Mouse (Mus musculus): ENCODE data around the gene Acadl. TPM values are rescaled to one million over a fixed set of nuclear protein-coding genes. Genes with fewer than 3 reads are reported as not detected.
A peak's percentile ranks its signal among the peaks of the same experiment; 100 is the strongest.

Gene Acadl
- polyA plus RNA-seq, 1 experiment from 2014 or later: 217 TPM

- ATAC-seq (no peak), DNase-seq (ENCODE audit: low spot score) (no peak)
- H3K36me3 ChIP-seq (ENCODE audit: insufficient read depth, low read length): peaks cover 13% of the 10 kb centered on the region
- H3K4me2 ChIP-seq (replicated peaks; ENCODE audit: low read depth, low read length): no peak overlapping the region
- H3K9me3 ChIP-seq (ENCODE audit: low read length): no peaks in the 10 kb centered on the region
- 48% methylated on average over 3 of the region's 3 CpGs for WGBS
- no peak overlapping the region for H3K9ac ChIP-seq (replicated peaks; ENCODE audit: low read depth)
- no peak for TF ChIP-seq EP300 (IDR thresholded peaks at IDR 0.05)
- TF ChIP-seq CTCF (IDR thresholded peaks at IDR 0.05): no peak
- no peak overlapping the region for H3K27ac ChIP-seq (ENCODE audit: low read length)
- H3K4me1 ChIP-seq (ENCODE audit: insufficient read depth, low read depth, low read length): no peaks in the 10 kb centered on the region; the same call in 1 of the 2 replicates
- H3K27me3 ChIP-seq (replicated peaks; ENCODE audit: insufficient read depth, low read length): no peaks in the 10 kb centered on the region
- H3K4me3 ChIP-seq (ENCODE audit: low read depth, low read length): no peak overlapping the region
Observed at GRCm38 (mm10) chr1:66837207-66837606, 25.9 kb downstream of the Acadl start.

- H3K4me2 ChIP-seq (replicated peaks; ENCODE audit: low read depth, low read length): no peak overlapping the region
- H3K9ac ChIP-seq (replicated peaks; ENCODE audit: low read depth): no peak overlapping the region
- peaks cover 4% of the 10 kb centered on the region; the same call in 1 of the 2 replicates for H3K36me3 ChIP-seq (ENCODE audit: insufficient read depth, low read length)
- H3K27me3 ChIP-seq (replicated peaks; ENCODE audit: insufficient read depth, low read length): no peaks in the 10 kb centered on the region
- H3K27ac ChIP-seq (ENCODE audit: low read length): peak overlapping the region; percentile 20; the same call in 1 of the 2 replicates
- no peaks in the 10 kb centered on the region for H3K4me1 ChIP-seq (ENCODE audit: insufficient read depth, low read depth, low read length)
- H3K4me3 ChIP-seq (ENCODE audit: low read depth, low read length): no peak overlapping the region
- WGBS: 55% methylated on average over 7 of the region's 7 CpGs
- ATAC-seq (peak; percentile 28; the same call in 1 of the 2 replicates), DNase-seq (ENCODE audit: low spot score) (peak; percentile 48)
- H3K9me3 ChIP-seq (ENCODE audit: low read length): no peaks in the 10 kb centered on the region
- TF ChIP-seq CTCF (IDR thresholded peaks at IDR 0.05) (no peak), EP300 (IDR thresholded peaks at IDR 0.05) (no peak)
Observed at GRCm38 (mm10) chr1:66832636-66833165, 30.4 kb downstream of the Acadl start.

GRCm38 (mm10) chr1:66831824-66832600 lies 31.1 kb downstream of the Acadl start:
- H3K4me1 ChIP-seq (ENCODE audit: insufficient read depth, low read depth, low read length): no peaks in the 10 kb centered on the region
- H3K27me3 ChIP-seq (replicated peaks; ENCODE audit: insufficient read depth, low read length): no peaks in the 10 kb centered on the region
- H3K9ac ChIP-seq (replicated peaks; ENCODE audit: low read depth): no peak overlapping the region
- WGBS: 51% methylated on average over 9 of the region's 9 CpGs
- peak overlapping the region; percentile 20; the same call in 1 of the 2 replicates for H3K27ac ChIP-seq (ENCODE audit: low read length)
- no peak for ATAC-seq
- no peak for DNase-seq (ENCODE audit: low spot score)
- H3K36me3 ChIP-seq (ENCODE audit: insufficient read depth, low read length): peaks cover 4% of the 10 kb centered on the region; the same call in 1 of the 2 replicates
- H3K4me3 ChIP-seq (ENCODE audit: low read depth, low read length): no peak overlapping the region
- no peaks in the 10 kb centered on the region for H3K9me3 ChIP-seq (ENCODE audit: low read length)
- TF ChIP-seq CTCF (IDR thresholded peaks at IDR 0.05): no peak
- TF ChIP-seq EP300 (IDR thresholded peaks at IDR 0.05): no peak
- no peak overlapping the region for H3K4me2 ChIP-seq (replicated peaks; ENCODE audit: low read depth, low read length)

- 48% methylated on average over 9 of the region's 9 CpGs for WGBS
- no peak for ATAC-seq
- H3K27me3 ChIP-seq (replicated peaks; ENCODE audit: insufficient read depth, low read length): no peaks in the 10 kb centered on the region
Observed at GRCm38 (mm10) chr1:66829400-66830080, 33.5 kb downstream of the Acadl start.

GRCm38 (mm10) chr1:66821966-66822365 lies 41.1 kb downstream of the Acadl start:
- Histone ChIP-seq H3K9ac (replicated peaks; ENCODE audit: low read depth) (no peak overlapping the region), H3K4me2 (replicated peaks; ENCODE audit: low read depth, low read length) (no peak overlapping the region), H3K4me3 (ENCODE audit: low read depth, low read length) (no peak overlapping the region), H3K36me3 (ENCODE audit: insufficient read depth, low read length) (no peaks in the 10 kb centered on the region), H3K27me3 (replicated peaks; ENCODE audit: insufficient read depth, low read length) (no peaks in the 10 kb centered on the region), H3K4me1 (ENCODE audit: insufficient read depth, low read depth, low read length) (peaks cover 4% of the 10 kb centered on the region; the same call in 1 of the 2 replicates), H3K27ac (ENCODE audit: low read length) (no peak overlapping the region), H3K9me3 (ENCODE audit: low read length) (no peaks in the 10 kb centered on the region)
- DNase-seq (ENCODE audit: low spot score): no peak
- no peak for ATAC-seq
- TF ChIP-seq CTCF (IDR thresholded peaks at IDR 0.05): no peak
- TF ChIP-seq EP300 (IDR thresholded peaks at IDR 0.05): no peak
- 71% methylated on average over 9 of the region's 9 CpGs for WGBS

More at GRCm38 (mm10) chr1:66829400-66830080, 33.5 kb downstream of the Acadl start:
- H3K9ac ChIP-seq (replicated peaks; ENCODE audit: low read depth): no peak overlapping the region
- H3K36me3 ChIP-seq (ENCODE audit: insufficient read depth, low read length): peaks cover 4% of the 10 kb centered on the region; the same call in 1 of the 2 replicates
- H3K4me3 ChIP-seq (ENCODE audit: low read depth, low read length): no peak overlapping the region
- H3K4me1 ChIP-seq (ENCODE audit: insufficient read depth, low read depth, low read length): no peaks in the 10 kb centered on the region
- H3K4me2 ChIP-seq (replicated peaks; ENCODE audit: low read depth, low read length): no peak overlapping the region
- DNase-seq (ENCODE audit: low spot score): peak; percentile 25
- no peak overlapping the region for H3K27ac ChIP-seq (ENCODE audit: low read length)
- no peaks in the 10 kb centered on the region for H3K9me3 ChIP-seq (ENCODE audit: low read length)
- TF ChIP-seq CTCF (IDR thresholded peaks at IDR 0.05) (no peak), EP300 (IDR thresholded peaks at IDR 0.05) (no peak)

- no peaks in the 10 kb centered on the region for H3K9me3 ChIP-seq (ENCODE audit: low read length)
- H3K27ac ChIP-seq (ENCODE audit: low read length): no peak overlapping the region
- H3K36me3 ChIP-seq (ENCODE audit: insufficient read depth, low read length): no peaks in the 10 kb centered on the region
- TF ChIP-seq CTCF (IDR thresholded peaks at IDR 0.05) (no peak), EP300 (IDR thresholded peaks at IDR 0.05) (peak; percentile 52; the same call in 1 of the 2 replicates)
- H3K9ac ChIP-seq (replicated peaks; ENCODE audit: low read depth): no peak overlapping the region
- WGBS: 9% methylated on average over 7 of the region's 7 CpGs
- DNase-seq (ENCODE audit: low spot score) (peak; percentile 49), ATAC-seq (no peak)
- H3K4me2 ChIP-seq (replicated peaks; ENCODE audit: low read depth, low read length): no peak overlapping the region
- peaks cover 5% of the 10 kb centered on the region; the same call in 1 of the 2 replicates for H3K4me1 ChIP-seq (ENCODE audit: insufficient read depth, low read depth, low read length)
- H3K27me3 ChIP-seq (replicated peaks; ENCODE audit: insufficient read depth, low read length): no peaks in the 10 kb centered on the region
- no peak overlapping the region for H3K4me3 ChIP-seq (ENCODE audit: low read depth, low read length)
Observed at GRCm38 (mm10) chr1:66820241-66820640, 42.8 kb downstream of the Acadl start.

All from lung, postnatal 0 days (tissue).